Mouse (Mus musculus) brown adipose tissue, adult 24 weeks (tissue): Measurements from ENCODE around the gene C9. TPM values are rescaled to one million over a fixed set of nuclear protein-coding genes. Genes with fewer than 3 reads are reported as not detected.

Experiments
- H3K27ac ChIP-seq: fragments of 200-500 bp; replicated peaks from 2 replicates; pipeline ENCODE4 v1.5.1; 2012; ENCODE audit warnings: low read depth, mild to moderate bottlenecking, low read length
- H3K4me1 ChIP-seq: fragments of 200-500 bp; 2 replicates; pipeline ENCODE4 v1.6.1; 2012; ENCODE audit warnings: low read length, mixed read lengths; ENCODE audit not compliant: control insufficient read depth, insufficient read depth, insufficient read length
- H3K4me3 ChIP-seq: fragments of 200-500 bp; 2 replicates; pipeline ENCODE4 v1.5.1; 2012; ENCODE audit warnings: low read depth, mild to moderate bottlenecking, low read length, moderate library complexity; ENCODE audit not compliant: insufficient read depth
- polyA plus RNA-seq: library from polyadenylated mRNA; stranded (reverse); fragments of >200 nt; gene quantifications from 2 replicates; pipeline ENCODE4 v1.2.4, GENCODE M21; 2012; ENCODE audit not compliant: missing spikeins, insufficient read depth, insufficient read length

The C9 gene
- polyA plus RNA-seq, 1 experiment = not detected

GRCm38 (mm10) chr15:6446181-6446580 is 1.1 kb downstream of the C9 start:
- H3K27ac ChIP-seq = no peak overlapping the region
- H3K4me1 ChIP-seq = no peaks in the 10 kb centered on the region
- H3K4me3 ChIP-seq = no peak overlapping the region

- Histone ChIP-seq H3K27ac (no peak overlapping the region), H3K4me3 (no peak overlapping the region), H3K4me1 (no peaks in the 10 kb centered on the region)
These were observed 3.8 kb downstream of the C9 start for GRCm38 (mm10) chr15:6448892-6449291.

DNA sequence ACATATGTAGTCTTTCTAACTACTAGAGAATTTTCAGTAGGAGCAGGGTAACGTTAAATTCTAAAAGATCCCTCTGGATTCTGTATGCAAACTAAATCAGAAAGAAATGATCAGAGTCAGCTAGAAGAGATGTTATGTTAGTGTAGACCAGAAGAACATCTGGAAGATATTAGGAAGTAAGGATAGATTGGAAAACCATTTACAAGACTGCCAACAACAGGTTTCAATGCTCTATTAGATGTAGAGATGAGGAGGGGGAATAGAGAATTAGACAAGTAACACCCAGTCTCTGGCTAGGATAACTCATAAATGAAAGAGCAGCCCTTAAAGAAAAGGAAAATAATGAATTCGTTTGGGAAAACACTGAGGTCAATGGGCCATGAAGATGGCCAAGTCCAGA is 9.3 kb downstream of the C9 start:
- H3K4me1 ChIP-seq = no peaks in the 10 kb centered on the region
- H3K27ac ChIP-seq = no peak overlapping the region
- no peak overlapping the region for H3K4me3 ChIP-seq

DNA sequence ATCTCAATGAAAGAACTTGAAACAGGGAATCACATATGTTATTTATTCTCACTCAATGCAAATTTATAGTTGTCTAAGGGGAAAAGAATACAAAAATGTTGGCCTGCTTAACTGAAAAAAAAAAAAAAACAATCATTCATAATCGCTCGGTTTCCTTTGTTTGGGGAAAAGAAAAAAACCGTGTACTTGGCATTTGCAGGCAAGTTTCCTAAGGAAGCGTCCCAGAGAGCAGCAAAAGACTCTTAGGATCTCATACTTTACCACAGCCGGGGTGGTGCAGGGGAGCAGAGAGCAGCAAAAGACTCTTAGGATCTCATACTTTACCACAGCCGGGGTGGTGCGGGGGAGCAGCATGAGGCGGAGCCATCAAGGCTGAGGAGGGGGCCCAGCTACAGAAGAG is 16.3 kb downstream of the C9 start:
- Histone ChIP-seq H3K4me1 (no peaks in the 10 kb centered on the region), H3K27ac (no peak overlapping the region), H3K4me3 (no peak overlapping the region)

DNA sequence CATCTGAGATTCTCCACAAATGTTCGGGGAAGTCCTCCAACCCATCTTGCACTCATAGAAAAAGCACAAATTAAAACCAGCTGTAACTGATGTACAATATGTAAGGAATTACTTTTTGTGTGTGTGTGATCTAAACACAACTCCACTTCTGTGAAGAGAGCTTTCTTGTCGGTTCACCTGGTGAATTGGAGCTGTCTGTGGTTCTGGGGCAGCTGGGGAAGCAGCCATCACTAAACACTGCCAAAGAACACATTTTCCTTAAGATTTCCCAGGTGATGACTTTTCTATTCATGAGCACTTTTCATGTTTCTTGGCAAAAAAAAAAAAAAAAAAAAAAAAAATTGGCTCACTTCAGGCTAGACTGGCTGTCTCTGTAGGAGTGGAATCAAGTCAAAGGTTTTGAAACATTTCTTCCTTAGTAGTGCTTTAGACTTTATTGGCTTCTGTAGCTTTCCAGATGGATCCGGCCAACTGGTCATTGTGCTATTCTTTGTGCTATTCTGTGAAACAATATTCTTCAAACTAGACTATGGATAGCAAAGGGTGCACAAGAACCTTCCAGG is 18.3 kb downstream of the C9 start:
- Histone ChIP-seq H3K27ac (no peak overlapping the region), H3K4me3 (no peak overlapping the region), H3K4me1 (no peaks in the 10 kb centered on the region)

DNA sequence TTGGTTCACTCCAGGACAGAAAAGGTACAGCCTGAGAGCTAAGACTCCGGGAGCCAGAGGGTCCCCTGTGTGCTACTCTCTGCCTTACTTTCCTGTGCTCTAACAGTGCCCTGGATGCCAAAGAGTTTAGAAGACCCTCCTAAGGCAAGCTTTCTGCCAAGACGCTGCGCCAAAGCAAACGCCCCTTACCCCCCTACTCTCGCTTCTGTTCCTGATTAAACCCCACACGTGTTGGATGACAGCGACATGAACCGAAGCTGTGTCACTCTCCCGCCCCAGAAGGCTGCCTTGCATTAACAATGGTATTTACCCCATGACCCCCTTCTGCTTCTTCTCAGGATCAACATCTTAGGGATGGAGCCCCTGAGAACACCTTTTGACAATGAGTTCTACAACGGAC is 21.9 kb downstream of the C9 start:
- Histone ChIP-seq H3K4me3 (no peak overlapping the region), H3K4me1 (no peaks in the 10 kb centered on the region), H3K27ac (no peak overlapping the region)

DNA sequence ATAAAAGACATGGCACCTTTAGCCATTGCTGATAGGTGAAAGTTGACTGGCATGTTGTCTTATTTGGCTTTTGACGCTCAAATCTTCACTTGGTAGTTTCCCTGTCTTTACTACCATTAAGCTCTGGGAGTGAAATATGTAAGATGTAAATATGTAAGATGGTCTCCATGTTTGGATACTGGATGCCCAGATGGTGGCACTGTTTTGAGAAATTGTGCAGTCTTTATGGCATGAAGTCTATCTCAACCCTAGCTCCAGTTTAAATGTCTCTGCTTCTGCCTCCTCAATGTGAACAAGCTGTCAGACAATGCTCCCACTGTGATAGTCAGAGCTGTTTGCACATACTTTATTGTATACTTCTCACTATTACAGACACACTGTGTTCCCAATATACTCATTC is 23.7 kb downstream of the C9 start:
- Histone ChIP-seq H3K4me3 (no peak overlapping the region), H3K27ac (no peak overlapping the region), H3K4me1 (no peaks in the 10 kb centered on the region)

- H3K4me3 ChIP-seq = no peak overlapping the region
These were observed 24.3 kb downstream of the C9 start for GRCm38 (mm10) chr15:6469384-6469783.

DNA sequence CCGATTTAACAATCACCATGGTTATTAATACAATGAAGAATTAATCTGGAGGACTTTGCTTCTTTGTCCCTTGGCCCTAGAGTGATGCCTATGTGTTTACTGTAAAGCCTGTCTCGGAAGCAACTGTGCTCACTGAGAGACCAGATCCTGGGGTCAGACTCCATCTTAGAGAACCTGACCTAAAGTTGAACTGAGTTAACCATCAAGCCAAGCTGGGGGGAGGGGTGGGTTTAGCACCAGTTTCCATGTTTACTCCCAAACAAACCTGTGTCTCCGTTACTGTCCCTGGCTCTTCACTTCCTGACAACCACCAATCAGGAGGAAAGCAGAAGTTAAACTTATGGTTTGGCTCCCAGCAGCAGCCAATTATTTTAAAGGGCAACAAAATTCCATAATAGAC is 38.4 kb downstream of the C9 start:
- Histone ChIP-seq H3K4me3 (no peak overlapping the region), H3K4me1 (no peaks in the 10 kb centered on the region), H3K27ac (no peak overlapping the region)

More at GRCm38 (mm10) chr15:6469384-6469783, 24.3 kb downstream of the C9 start:
- H3K27ac ChIP-seq = no peak overlapping the region
- no peaks in the 10 kb centered on the region for H3K4me1 ChIP-seq

DNA sequence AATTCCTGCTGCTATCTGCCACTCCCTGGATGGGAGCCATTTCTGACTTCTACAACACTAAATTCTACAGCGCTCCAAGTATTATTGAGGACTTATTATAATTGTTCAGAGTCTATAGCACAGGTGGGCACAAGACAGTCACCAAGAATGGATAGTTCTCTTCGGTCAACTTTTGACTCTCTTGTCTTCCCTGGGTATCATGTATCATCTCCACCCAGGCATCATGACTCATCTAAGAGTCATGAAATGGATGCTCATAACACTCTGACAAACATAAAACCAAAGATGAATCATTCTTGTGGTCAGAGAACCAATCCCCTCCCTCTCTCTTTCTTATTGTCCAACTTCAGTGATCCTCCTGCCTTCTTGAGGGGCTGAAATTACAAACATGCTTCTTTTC is 47.3 kb downstream of the C9 start:
- Histone ChIP-seq H3K4me1 (no peaks in the 10 kb centered on the region), H3K27ac (no peak overlapping the region), H3K4me3 (no peak overlapping the region)

GRCm38 (mm10) chr15:6498396-6499070 is 53.4 kb downstream of the C9 start:
- H3K4me1 ChIP-seq = no peaks in the 10 kb centered on the region
- no peak overlapping the region for H3K4me3 ChIP-seq
- H3K27ac ChIP-seq = no peak overlapping the region

- Histone ChIP-seq H3K27ac (no peak overlapping the region), H3K4me3 (no peak overlapping the region), H3K4me1 (no peaks in the 10 kb centered on the region)
These were observed 55.7 kb downstream of the C9 start for GRCm38 (mm10) chr15:6500787-6501186.

DNA sequence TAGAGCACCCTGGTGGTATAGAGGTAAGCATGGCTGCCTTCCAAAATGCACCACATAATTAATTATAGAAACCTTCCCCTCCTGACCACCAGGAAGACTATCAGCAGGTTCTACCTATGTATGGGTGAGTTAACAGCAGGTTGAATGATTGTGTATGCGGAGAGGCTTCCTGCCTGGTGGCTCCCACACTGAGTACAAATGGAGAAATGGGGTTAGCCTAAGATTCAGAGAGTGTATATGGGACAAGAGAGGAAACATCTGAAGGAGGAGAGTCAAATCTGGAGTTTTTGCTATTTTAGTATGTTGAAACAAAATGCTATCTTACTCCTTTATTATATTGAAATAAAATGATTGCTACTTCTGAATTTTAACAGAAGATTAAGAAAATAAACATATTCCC is 72.4 kb downstream of the C9 start:
- Histone ChIP-seq H3K4me3 (no peak overlapping the region), H3K27ac (no peak overlapping the region), H3K4me1 (no peaks in the 10 kb centered on the region)

- Histone ChIP-seq H3K4me1 (no peaks in the 10 kb centered on the region), H3K4me3 (no peak overlapping the region), H3K27ac (no peak overlapping the region)
These were observed 74.5 kb downstream of the C9 start for GRCm38 (mm10) chr15:6519417-6520255.

DNA sequence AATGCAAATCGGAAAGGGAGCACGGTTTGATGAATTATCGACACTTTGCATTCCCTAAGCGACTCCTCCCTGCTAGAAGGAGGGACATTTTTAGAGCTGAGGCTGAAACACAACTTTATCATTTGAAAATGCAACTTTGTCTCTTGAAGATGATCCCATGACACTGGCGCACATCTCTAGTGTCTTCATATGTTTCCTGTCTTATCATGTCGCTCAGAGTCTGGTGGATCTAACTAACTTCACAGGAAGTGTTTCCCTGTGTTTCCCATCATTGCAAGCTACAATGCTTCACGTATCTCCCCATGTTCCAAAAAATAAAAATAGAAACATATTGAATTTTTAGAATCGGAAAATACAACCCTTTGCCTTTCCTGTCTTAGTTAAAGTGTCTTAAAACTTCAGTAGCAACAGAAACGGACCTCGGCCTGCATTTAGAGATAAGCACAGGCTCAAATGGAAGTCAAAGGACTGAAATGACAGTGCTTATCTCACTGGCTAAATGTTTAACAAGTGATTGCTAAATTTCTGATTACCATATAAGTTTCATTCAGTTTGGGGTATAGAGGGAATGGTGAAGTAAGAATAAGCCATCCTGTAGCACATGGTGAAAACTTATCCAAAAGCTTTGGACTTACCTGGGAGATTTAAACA is 75.5 kb downstream of the C9 start:
- H3K27ac ChIP-seq = no peak overlapping the region
- H3K4me3 ChIP-seq = no peak overlapping the region
- H3K4me1 ChIP-seq = no peaks in the 10 kb centered on the region
